Mouse (Mus musculus) lung, postnatal 25 days (tissue): ENCODE results near the gene Dirc2.

Source experiments
- DNase-seq: peaks from one replicate; pipeline ENCODE4 v3.0.0; 2022; ENCODE audit warnings: low spot score

The Dirc2 gene

DNA sequence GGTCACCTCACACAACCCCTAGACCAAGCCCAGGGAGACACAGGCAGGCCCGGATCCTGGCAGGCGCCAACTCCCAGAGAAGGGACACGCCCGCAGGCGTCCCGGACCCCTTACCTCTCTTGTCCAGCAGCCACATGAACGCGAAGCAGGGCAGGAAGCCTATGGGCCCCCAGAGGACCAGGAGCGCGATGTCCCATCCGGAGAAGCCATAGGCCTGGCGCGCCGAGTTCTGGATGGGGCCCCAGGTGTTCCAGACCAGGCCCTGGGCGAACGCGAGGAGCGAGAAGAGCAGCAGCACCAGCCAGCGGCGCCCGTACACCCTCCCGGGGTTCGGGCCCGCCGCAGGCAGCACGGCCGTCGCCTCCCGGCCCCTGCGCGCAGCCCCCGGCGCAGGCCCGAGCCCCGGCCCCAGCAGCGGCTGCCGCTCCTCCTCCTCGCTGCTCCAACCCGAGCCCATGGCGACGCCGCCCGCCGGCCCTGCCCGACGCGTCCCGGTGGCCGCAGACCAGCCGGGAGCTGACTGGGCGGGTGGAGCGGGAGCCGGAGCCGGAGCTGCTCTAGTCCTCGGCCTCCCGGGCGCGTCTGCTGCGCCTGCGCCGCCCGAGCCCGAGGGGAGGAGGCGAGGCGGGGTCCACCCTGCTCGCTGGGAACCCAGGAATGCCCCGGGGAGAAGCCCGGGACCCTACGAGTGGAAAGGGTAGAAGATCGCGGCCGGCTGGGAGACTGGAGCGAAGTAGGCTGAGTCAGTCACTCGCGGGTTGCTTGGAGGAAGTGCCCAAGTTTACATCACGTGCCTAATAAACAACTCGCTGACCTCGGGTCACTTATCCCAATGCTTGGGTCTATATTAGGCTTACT lies at the start of gene Dirc2:
Gene Dirc2, minus strand, starts transcription at position 572 of the 858 bp plus-strand sequence.
- peak; percentile 59 for DNase-seq

DNA sequence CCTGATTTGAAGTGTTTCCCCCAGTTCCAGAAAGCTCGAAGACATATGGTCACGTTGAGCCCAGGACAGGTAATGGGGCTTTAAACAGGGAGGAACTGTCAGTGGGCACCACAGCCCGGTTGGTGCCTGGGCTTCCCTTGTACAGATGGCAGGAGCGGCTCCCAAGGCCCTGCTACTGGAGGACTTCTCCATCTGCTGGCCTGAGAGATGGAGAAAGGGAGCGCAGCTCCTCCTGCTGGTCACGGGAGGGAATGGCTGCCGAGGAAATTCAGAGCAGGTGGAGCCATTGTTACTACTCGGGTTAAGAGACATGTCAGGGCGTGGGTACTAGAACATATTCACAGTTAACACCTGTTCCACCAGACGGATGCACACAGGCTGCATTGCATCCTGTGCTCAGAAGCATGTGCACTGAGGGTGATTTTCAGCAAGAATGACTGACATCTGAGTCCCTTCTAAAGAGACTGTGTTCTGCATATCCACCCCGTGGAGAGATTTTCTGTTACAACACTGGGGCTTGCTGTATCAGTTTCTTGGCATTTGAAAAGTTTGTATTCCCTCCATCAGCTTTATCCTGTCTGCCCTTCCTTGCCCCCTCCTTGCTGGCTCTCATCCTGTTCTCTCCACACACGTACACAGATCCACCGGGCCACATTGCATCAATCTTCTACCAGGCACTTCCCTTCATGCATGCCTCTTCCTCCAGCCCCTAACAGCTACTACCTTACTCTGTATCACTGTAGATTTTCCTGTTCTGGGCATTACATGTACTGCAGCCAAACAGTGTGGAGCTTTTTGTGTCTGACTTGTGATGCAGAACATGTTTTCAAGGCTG lies 48.3 kb upstream of the Dirc2 start:
- peak; percentile 81 for DNase-seq

DNA sequence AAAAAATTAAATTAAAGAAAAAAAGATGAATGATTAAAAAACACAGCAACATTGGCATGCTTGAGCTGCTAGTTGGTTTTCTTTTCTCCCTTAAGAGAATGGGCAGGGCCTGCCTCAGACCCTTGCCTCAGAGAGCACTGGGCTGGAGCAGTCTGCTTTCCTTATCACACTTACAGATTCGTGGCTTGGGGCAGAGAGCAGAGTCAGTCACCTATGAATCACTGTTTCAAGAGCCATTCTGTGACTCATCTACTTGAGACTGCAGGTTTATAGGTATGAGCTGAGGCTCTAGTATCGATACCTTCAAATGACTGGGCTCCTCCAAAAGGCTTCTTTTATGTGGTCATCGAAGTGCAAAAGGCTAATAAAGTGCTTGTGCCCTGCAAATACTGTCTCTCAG lies 44.0 kb upstream of the Dirc2 start:
- DNase-seq: peak; percentile 5

DNA sequence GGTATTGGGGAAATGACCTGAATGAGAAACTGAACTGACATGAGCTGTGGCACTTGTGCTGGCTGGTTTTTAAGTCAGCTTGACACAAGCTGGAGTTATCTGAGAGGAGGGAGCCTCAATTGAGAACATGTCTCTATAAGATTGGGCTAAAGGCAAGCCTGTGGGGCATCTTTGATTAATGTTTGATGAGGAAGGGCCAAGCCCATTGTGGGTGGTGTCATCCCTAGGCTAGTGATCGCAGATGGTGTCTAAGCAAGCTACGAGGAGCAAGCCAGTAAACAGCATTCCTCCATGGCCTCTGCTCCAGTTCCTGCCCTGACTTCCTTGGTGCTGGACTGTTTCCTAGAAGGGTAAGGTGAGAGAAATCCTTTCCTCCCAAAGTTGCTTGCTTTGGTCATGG lies 39.7 kb upstream of the Dirc2 start:
- DNase-seq: no peak

DNA sequence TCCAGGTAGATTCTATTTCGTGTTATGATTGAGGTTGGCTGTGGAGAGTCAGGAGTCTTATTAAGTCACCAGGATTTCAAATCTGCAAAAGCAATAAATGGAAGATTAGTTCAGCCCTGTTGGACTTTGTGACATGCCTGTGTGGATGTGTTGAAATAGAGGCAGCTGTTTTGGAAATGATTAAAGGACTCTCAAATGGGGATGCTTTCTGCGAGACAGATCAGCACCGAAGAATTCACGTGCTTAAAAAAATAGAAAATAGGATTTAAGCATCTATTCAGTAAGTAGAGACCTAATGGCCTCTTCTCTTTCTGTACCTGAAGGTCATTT lies 38.5 kb upstream of the Dirc2 start:
- DNase-seq: no peak

DNA sequence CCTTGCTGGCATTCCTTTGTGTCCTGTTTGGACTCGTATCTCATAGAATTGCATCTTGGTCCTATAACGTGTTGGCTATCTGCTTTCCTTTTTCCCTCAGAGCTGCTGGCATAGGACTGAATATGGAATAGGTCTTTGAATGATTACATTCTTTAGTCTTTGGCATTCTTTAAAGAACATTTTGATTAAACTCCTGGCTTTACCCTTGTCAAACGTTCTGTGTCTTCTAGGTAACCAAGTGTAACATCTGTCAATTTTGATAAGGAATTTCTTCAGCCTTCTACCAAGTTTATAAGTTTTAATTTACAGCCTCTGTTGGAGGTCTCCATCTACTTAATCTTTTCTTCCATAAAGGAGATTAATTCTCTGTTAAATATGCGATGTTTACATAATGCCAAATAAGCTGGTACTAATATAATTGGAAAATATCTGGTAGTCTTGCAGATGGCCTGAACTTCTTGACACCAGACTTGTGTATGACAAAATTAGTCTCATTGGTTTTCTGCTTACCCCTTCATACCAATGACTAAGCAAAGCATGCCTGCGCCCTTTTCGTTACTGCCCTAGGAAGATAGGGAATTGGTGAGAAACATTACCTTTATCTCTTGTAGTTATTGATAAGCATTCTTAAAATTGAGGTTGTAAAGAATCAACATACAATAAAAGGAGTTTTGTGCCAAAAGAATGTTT lies 38.0 kb upstream of the Dirc2 start:
- DNase-seq: no peak

DNA sequence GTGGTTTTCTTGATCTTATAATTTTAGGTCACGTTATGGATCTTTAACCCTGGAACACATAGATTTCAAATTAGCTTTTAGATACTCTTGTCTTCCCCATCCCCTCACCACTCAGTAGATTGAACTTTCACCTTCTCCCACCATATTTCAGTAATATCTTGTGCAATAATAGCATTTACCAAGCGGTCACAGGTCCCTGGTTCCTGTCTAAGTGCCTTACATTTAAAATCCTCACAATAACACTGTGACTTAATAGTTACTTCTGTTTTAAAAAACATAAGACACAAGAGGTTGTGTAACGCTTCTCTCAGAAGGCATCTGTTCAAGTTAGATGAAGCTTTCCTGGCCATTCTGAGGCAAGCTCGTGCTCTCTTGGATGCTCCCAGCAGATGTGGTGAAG lies 34.6 kb upstream of the Dirc2 start:
- no peak for DNase-seq

DNA sequence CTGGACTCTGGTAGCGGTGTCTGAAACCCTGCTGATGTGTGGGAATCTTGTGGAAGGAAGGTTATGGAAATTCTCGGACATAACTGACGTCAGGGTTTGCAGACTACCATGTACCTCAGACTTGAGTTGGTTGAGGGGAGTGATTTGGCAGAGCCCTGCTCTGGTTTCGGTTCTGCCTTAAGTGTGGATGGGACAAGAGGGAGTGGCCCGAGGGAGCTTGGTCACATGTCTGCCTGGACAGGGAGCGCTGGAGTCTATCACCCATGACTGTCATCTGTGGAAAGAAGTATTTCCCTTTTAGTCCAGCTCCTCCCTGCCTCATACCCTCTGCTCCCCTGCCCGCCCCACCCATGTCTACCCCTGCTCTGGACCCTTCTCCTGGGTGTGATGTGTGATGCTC lies 33.0 kb upstream of the Dirc2 start:
- peak; percentile 35 for DNase-seq

DNA sequence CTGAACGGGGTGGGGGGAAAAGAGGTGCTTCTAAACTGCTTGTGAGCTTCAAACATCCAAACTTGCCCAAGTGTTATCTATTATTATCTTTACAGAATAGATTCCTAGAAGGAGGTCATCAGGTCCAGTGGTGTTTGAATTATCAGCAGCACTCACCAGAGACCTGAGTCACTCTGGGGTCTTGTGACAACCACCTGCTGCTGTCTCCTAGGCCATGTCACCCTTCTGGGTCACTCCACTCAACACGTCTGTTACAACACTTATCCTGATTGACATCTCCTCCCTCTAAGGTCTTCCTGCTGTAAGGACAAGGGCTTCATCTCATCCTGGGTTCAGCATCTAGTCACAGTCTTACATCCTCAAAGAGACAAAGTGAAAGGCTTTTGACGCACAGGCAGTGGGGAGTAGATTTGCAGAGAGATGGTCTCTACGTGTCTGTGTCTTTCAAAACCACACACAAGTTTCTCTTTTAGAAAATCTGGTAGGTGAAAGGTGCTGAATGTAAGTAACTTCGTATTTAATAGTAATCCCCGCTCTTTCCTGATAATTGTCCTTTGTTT lies 22.9 kb upstream of the Dirc2 start:
- no peak for DNase-seq

DNA sequence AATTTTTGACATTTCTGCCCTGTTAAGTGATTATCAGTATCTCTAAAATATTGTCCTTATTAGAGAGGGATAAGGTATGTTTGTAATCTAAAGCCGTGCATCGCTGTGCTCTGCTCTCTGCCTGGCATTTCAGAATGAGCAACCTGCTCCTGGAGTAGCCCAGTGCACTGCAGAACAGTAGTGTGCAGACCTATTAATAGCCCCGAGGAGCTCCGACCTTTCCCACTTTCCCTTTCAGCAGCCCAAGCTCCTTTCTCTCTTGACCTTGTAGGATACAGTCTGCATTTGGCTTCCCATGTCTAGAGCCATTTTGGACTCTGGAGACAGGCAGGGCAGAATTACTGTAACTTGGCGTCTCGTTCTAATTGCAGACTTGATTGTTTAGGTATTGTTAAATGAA lies 19.2 kb upstream of the Dirc2 start:
- no peak for DNase-seq

DNA sequence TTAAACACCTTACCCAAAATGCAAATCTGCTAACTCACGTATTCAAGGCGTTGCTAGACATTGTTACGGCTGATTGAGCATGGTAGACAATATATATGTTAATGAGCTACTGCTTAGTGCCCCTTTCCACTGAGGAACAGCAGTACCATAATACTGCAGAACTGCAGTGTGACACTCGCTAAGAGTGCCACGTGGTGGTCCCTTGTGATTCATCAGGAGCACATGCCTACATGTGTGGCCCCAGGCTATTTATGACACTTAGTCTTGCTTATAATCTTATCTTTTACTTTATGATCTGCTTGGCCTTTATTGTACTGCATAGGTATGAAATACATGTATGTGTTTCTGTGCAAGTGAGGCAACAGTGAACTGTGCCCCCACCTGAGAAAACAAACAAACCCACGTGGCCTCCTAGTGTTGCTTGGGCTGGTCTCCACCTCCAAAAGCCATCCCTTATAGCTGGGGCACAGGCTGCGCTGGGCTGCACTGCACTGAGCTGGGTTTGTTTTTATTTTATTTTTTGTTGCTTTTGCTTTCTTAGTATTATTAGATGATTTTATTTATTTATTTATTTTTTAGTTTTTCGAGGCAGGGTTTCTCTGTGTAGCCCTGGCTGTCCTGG lies 18.5 kb upstream of the Dirc2 start:
- DNase-seq: no peak

DNA sequence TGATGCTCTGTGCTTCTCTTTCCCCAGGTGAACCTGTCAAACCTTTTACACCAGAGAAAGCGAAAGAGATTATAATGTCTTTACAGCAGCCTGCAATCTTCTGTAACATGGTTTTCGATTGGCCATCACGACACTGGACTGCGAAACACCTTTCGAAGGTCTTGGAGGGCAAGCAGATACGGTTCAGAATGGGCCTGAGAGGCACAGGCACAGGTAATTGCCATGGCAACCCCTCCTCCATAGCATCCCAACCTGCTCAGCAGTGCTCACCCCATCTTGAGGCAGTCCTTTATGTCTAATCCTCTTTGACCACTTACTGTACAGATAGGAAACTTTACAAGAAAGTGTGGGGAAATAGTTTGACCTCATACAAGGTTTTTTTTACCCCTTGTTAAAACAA lies 18.0 kb upstream of the Dirc2 start:
- DNase-seq: no peak

DNA sequence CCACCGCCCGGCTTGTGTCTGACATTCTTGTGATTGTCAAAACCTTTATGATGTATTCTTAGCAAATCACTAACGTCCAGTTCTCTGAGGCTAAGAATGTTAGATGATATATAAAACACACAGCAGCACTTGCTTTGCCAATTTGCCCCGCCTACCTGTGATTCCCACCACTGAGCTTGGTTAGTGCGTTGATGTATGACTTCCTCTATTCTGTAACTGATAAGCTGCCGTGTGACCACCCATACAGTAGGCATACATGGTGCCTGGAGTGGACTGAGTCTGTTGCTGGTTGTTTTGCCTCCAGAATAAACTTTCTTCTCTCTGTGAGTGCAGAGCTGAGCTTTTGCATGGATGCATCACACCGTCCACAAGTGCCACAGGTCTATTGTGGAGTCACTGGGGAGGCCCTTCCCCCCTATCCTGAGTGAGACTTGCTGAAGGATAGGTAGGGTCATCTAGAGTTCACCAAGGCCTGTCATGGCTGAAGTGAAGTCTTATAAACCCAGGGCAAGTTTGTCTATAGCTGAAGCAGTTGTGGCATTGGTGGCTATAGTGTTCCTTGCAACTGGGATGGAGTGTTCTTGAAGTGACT lies 15.1 kb upstream of the Dirc2 start:
- DNase-seq: no peak

DNA sequence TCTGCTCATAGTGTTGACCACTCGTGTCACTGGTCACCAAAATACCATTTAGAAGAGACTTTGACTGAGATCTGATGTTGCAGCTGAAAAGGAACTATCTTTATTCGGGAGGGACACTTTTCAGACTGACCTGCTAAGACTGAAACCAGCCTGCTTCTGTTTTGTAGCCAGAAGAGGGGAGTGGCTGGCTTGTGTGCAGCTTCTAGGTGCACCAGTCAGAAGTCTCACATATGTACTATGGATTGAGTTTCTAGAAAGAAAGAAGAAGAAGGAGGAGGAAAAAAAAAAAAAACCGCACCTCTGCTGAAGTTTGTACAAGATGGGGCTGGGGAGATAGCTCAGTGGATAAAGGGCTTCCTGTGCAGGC lies 14.0 kb upstream of the Dirc2 start:
- DNase-seq: no peak

DNA sequence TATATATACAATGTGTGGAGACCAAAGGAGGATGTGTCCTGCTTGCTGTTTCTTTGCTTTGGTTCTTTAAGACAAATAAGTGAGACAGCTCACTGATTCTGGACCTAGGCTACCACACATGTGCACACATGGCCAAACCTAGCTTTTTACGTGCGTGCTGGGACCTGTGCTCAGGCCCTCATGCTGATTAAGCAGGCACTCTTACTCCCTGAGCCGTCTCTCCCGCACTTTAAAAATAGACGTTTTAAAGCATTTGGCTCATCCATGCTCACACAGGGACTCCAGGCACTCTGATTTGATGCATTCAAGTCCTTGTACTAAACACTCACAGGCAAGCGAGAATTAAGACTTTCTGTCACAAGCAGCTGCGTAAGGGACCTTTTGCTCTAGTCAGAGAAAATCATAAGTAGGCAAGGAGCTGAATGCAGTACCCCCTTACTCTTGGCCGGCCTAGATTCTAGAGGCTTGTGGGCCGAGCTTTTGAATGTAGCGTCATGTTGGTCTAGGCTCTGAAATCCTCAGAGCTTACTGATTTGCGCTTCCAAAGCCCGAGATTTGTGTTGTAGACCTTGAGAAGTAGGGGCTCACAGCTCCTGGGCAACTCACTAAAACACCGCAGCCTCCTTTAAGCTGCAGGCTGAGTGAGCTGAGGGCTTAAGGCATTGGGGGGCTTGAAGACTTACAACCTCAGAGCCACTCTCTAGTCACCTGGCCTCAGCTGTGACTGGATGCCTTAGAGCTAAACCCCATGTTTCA lies 13.5 kb upstream of the Dirc2 start:
- DNase-seq: no peak

DNA sequence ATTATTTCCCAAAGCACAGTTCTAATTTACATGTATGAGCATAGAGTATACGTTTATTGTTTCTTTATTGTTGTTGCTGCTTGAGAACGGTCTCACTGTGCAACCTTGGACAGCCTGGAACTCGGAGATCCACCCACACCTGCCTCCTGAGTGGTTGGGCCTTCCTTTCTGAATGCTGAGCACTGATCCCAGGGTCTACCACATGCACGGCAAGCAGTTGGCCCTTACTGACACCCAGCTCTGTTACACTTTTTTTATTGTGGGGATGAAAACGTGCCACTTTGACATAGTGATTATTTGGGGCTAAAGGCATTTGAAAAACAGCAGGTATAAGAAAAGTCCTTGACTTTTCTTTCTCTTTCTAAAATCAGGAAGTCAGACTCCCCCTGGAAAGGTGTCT lies 12.5 kb upstream of the Dirc2 start:
- no peak for DNase-seq

DNA sequence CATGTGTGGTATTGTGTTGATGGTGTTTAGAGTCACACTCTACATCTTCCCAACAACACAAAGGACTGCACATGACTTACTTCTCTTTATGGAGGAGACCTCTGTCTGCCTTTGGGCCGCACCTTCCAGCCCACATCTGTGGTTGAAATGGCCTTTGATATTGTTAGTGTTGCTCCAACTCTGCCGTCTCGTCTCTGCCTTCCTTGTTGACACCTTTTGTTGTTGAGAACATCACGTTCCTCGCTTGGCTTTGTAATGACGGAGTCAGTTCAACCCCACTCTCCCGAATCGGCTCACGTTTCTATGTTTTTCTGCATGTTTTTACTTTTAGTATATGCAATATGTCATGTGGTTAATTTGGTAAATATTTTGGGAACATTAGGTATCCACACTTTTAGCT lies 11.9 kb upstream of the Dirc2 start:
- DNase-seq: no peak

DNA sequence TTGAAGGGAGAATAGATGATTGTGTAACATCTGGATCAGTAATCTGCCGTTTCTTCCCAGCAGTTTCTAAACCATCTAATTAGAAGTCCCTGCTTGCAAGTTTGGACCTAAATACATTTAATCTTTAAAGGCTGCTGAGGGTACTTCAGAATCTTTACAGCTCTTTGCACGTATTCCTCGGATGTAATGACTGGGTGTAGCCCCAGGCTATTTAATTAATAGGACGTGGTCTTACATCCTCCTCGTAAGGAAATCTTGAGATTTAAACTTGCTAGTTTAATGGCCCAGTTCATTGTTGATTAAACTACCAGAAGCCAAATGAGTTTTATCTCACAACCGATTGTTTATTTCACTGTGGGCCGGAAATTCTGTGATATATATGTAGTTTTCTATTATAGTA lies 10.5 kb upstream of the Dirc2 start:
- no peak for DNase-seq

DNA sequence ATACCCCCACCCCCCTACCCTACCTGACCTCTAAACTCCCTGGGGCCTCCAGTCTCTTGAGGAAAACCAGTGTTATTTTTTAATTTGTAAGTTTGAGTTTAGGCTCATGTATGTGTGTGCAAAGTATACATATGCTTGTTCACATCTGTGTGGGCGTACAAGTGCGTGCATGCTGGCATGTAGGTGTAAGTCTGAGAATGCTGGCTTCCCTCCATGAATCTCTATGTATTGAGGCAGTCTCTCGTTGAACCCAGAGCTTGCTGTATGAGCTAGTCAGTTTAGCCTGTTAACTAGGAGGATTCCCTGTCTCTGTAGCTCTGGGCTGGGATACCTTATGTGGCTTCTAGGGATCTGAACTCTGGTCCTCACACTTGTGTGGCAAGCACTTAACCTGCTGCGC lies 8.6 kb upstream of the Dirc2 start:
- no peak for DNase-seq

DNA sequence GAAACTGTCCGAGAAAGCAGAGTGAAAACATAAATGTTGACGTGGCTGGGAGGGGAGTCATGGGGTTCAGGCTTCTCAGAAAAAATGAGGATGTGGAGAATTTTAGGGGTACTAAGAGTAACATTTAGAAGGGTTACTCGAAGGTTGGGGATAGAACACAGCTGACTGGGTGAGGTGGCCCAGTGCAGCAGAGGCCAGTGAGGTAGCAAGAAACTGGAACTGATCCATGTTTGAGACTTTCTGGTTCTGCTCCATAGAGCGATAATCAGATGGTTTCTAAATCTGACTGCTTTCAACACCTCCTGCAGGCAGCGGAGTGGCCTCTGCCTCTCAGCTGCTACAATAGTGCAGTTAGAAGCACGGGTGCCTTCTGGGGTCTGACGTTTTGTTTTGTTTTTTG lies 7.6 kb upstream of the Dirc2 start:
- no peak for DNase-seq

DNA sequence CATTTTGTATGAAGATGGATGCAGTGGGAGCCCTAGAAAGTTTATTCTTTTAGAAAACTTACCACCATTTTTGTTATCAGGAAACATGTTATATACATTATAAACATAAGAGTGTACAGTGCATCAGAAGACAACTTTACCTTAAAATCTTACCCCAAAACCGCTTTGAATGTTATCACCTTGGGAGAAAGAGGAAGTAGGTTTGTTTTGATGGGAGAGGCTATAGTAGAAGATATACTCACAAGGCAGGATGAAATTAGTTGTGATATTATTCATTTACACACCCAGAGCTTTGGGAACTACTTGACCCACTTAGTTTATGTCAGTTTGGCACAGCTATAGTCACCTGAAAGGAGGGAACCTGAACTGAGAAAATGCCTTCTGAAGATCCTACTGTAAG lies 6.7 kb upstream of the Dirc2 start:
- no peak for DNase-seq
